Mouse (Mus musculus) kidney, embryonic 14.5 days (tissue): ENCODE data around the gene Clmp. TPM values are rescaled to one million over a fixed set of nuclear protein-coding genes. Genes with fewer than 3 reads are reported as not detected.

Experiments
- ATAC-seq: fragments of 200-750 bp; cut with Nextera tagmentation; 2 replicates; pipeline ENCODE4 v1.8.0; 2017; ENCODE audit warnings: moderate number of reproducible peaks, mild to moderate bottlenecking, moderate TSS enrichment, moderate library complexity; ENCODE audit not compliant: low FRiP score, low TSS enrichment
- H3K27ac ChIP-seq: fragments of 300-500 bp; sonication (generic); 2 replicates; pipeline ENCODE4 v1.5.1; 2014; ENCODE audit warnings: low read depth, mild to moderate bottlenecking, low read length, moderate library complexity, mixed read lengths
- H3K27me3 ChIP-seq: fragments of 300-500 bp; sonication (generic); 2 replicates; pipeline ENCODE4 v1.6.1; 2014; ENCODE audit warnings: mild to moderate bottlenecking, low read length; ENCODE audit not compliant: control insufficient read depth, insufficient read depth
- H3K36me3 ChIP-seq: fragments of 300-500 bp; sonication (generic); 2 replicates; pipeline ENCODE4 v1.6.1; 2014; ENCODE audit warnings: low read length, mixed read lengths; ENCODE audit not compliant: control insufficient read depth, insufficient read depth
- H3K4me1 ChIP-seq: fragments of 300-500 bp; sonication (generic); 2 replicates; pipeline ENCODE4 v1.6.1; 2014; ENCODE audit warnings: low read length, mixed read lengths; ENCODE audit not compliant: control insufficient read depth, insufficient read depth
- H3K4me2 ChIP-seq: fragments of 300-500 bp; sonication (generic); replicated peaks from 2 replicates; pipeline ENCODE4 v1.6.1; 2014; ENCODE audit warnings: low read depth, mild to moderate bottlenecking, low read length
- H3K4me3 ChIP-seq: fragments of 300-500 bp; sonication (generic); 2 replicates; pipeline ENCODE4 v1.5.1; 2014; ENCODE audit warnings: mild to moderate bottlenecking, low read length
- H3K9ac ChIP-seq: fragments of 300-500 bp; sonication (generic); 2 replicates; pipeline ENCODE4 v1.6.1; 2014; ENCODE audit warnings: low read depth, mild to moderate bottlenecking, low read length, moderate library complexity
- H3K9me3 ChIP-seq: fragments of 300-500 bp; sonication (generic); 2 replicates; pipeline ENCODE4 v1.6.1; 2016; ENCODE audit warnings: low read length; ENCODE audit not compliant: control insufficient read depth
- WGBS: fragments of 180-500 bp; shearing (Covaris S2); extraction: QIAGEN DNeasy Blood & Tissue Kit; methylation state at CpG from one replicate; pipeline ENCODE4 v1.1.7; 2014; 5-methylcytosine and 5-hydroxymethylcytosine counted together
- polyA plus RNA-seq: library from polyadenylated mRNA; unstranded; fragments of >200 nt; fragmentation: Nextera tagmentation; extraction: Ambion mirVana; gene quantifications from 2 replicates; pipeline ENCODE4 v1.2.1, GENCODE M21; 2014

Clmp gene
- polyA plus RNA-seq, 1 experiment from 2014 or later, result 41.5 TPM

GRCm38 (mm10) chr9:40825601-40826000 is 139.8 kb downstream of the Clmp start:
- H3K9ac ChIP-seq, result no peak overlapping the region
- ATAC-seq, result no peak
- no peaks in the 10 kb centered on the region for H3K27me3 ChIP-seq
- H3K4me3 ChIP-seq, result no peak overlapping the region
- no peak overlapping the region for H3K4me2 ChIP-seq
- no peaks in the 10 kb centered on the region for H3K36me3 ChIP-seq
- H3K4me1 ChIP-seq, result no peaks in the 10 kb centered on the region
- H3K27ac ChIP-seq, result no peak overlapping the region
- H3K9me3 ChIP-seq, result no peaks in the 10 kb centered on the region
- 47% methylated on average over 6 of the region's 6 CpGs for WGBS

- 84% methylated on average over 4 of the region's 4 CpGs for WGBS
- Histone ChIP-seq H3K4me3 (no peak overlapping the region), H3K9ac (no peak overlapping the region), H3K27ac (no peak overlapping the region), H3K27me3 (no peaks in the 10 kb centered on the region), H3K4me2 (no peak overlapping the region), H3K9me3 (no peaks in the 10 kb centered on the region), H3K36me3 (no peaks in the 10 kb centered on the region), H3K4me1 (no peaks in the 10 kb centered on the region)
- no peak for ATAC-seq
These were observed 141.6 kb downstream of the Clmp start for GRCm38 (mm10) chr9:40827366-40827765.

- no peaks in the 10 kb centered on the region; the same call in 1 of the 2 replicates for H3K4me1 ChIP-seq
- H3K9me3 ChIP-seq, result no peaks in the 10 kb centered on the region
- H3K4me2 ChIP-seq, result no peak overlapping the region
- H3K27me3 ChIP-seq, result no peaks in the 10 kb centered on the region
- H3K9ac ChIP-seq, result no peak overlapping the region
- H3K4me3 ChIP-seq, result no peak overlapping the region
- WGBS, result 4% methylated on average over 12 of the region's 12 CpGs
- peak; percentile 43; the same call in 1 of the 2 replicates for ATAC-seq
- H3K27ac ChIP-seq, result no peak overlapping the region
- H3K36me3 ChIP-seq, result no peaks in the 10 kb centered on the region
These were observed 148.8 kb downstream of the Clmp start for GRCm38 (mm10) chr9:40834569-40834968.

Other genes with a start within 250 kb of the Clmp start
- gene Gramd1b, start 154.6 kb upstream of the Clmp start, polyA plus RNA-seq, result 6.1 and 7.4 TPM in 2 replicates
- not detected in 2 replicates for gene Gm21915, start 15.3 kb upstream of the Clmp start, polyA plus RNA-seq
- 2,147 and 3,036 TPM in 2 replicates for gene Hspa8, start 115.0 kb downstream of the Clmp start, polyA plus RNA-seq
- not detected in 2 replicates for gene Bsx, start 188.2 kb downstream of the Clmp start, polyA plus RNA-seq